Mouse (Mus musculus): Measurements from ENCODE around the gene Rps12-ps3.

Gene Rps12-ps3

DNA sequence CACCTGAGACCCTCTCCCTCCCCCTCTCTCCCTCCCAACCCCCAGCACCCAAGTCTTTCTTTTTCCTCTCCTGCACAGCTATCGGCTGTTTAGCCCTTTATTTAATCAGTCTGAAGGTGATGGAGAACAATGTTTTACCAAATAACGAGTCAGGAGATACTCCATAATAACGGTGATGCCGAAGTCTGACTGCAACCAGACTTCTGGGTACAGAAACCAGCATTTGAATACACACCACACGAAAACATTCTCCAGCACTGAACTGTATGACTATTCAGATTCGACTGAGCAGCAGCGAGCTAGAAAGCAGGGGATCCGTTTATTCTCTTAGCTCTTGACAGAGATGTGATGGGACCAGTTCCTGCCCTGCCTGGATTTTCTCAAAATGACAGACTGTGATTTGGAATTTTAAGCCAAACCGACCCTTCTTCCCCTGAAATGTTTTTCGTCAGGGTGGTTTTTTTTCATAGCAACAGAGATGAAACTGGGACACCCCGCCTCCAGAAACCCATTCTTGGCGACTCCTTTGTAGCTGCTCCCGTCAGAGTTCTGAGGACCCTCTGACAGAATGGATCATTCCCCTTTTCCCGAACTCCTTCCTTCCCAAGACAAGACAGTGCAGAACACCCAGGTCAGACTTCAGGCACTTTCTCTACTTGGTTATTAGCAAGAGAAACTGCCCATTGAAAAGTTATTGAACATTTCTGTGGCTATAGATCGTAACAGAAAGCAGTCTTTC lies 29.2 kb downstream of the Rps12-ps3 start:
- no peak for DNase-seq (ENCODE audit: low spot score)

- no peak for DNase-seq (ENCODE audit: low spot score)
Measured at GRCm38 (mm10) chr19:59352760-59353159, 30.7 kb downstream of the Rps12-ps3 start.

- DNase-seq (ENCODE audit: low spot score), result no peak
Measured at GRCm38 (mm10) chr19:59354906-59355305, 32.8 kb downstream of the Rps12-ps3 start.

GRCm38 (mm10) chr19:59356388-59356787 lies 34.3 kb downstream of the Rps12-ps3 start:
- DNase-seq (ENCODE audit: low spot score), result no peak

- no peak for DNase-seq (ENCODE audit: low spot score)
Measured at GRCm38 (mm10) chr19:59356843-59357595, 34.9 kb downstream of the Rps12-ps3 start.

- DNase-seq (ENCODE audit: low spot score), result no peak
Measured at GRCm38 (mm10) chr19:59357878-59358277, 35.8 kb downstream of the Rps12-ps3 start.

GRCm38 (mm10) chr19:59359202-59359601 lies 37.1 kb downstream of the Rps12-ps3 start:
- DNase-seq (ENCODE audit: low spot score), result no peak

GRCm38 (mm10) chr19:59360486-59360896 lies 38.4 kb downstream of the Rps12-ps3 start:
- DNase-seq (ENCODE audit: low spot score), result no peak

DNA sequence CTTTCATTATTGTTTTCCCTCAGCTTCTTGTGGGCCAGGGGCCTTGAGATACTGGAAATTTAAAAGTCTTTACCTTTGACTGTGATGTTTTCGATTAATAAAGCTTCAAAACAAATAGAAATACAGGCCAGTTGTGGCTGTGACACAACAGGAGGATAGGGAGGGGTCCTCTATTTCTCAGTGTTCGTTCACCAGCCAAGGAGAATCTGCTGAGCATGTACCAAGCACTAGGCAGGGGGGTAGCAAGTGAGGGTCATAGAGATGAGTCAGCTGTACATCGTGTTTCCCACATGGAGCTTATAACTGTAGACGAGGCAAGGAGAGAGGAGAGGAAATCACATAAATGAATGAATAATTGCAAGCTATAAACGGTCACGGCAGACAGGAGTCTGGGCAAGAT lies 40.6 kb downstream of the Rps12-ps3 start:
- DNase-seq (ENCODE audit: low spot score), result no peak

- DNase-seq (ENCODE audit: low spot score), result no peak
Measured at GRCm38 (mm10) chr19:59363666-59364065, 41.6 kb downstream of the Rps12-ps3 start.

DNA sequence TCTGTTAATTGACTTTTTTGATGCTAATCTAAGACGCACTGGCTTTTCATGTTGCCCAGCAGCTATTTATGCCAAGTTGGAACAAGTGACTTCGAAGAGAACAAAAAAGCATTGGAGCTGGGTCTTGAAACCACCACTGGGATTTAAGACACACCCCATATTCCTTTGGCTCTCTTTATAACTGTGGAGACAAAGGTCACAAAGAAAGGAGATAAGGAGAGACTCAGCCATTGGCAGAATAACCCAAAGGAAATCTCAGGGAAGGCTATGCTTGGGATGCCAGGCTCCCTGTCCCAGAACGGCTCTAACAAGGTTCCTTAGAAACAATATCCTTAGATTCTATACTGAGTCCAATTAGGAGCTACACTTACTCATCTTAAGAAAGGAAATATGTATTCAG lies 44.6 kb downstream of the Rps12-ps3 start:
- DNase-seq (ENCODE audit: low spot score), result no peak

DNA sequence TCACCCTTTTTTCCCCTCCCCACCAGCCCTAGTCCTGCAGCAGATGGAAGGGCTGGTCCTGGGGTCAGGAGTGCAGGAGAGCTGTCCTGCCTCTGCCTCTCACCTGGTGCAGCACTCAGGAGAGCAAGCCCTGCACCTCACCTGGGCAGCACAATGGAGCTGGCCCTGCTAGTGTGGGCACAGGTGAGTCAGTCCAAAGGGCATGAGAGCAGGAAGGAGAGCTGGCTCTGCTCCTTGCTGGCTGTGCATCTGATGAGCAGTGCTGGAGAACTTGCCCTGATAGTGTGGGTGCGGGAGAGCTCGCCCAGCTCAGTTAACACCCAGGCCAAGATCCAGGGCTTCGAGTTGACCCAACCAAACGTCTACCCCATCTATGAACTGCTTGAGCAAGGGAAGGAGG lies 45.8 kb downstream of the Rps12-ps3 start:
- no peak for DNase-seq (ENCODE audit: low spot score)

DNA sequence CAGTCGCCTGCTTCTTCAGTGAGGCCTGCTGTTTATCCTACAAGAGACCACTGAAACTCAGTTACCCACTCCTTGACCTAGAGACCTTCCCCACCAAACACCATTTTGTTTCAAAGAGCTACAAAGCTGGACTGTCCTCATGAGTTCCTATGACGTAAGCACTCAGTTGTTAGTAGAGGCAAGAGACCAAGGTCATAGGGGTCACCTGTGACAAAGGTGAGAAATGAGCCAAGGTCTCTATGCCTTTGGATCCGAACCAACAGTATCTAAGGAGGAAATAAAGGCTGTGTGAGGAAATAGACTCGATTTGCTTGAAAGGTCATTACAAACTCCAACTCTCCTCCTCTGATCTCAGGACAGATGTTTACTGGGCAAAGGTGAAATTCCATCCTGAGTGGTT lies 48.9 kb downstream of the Rps12-ps3 start:
- DNase-seq (ENCODE audit: low spot score), result no peak

All from adipocyte (in vitro differentiated cells).